Mouse (Mus musculus) adrenal gland, postnatal 10 days (tissue): ENCODE data around the gene Pmm1. TPM values are rescaled to one million over a fixed set of nuclear protein-coding genes. Genes with fewer than 3 reads are reported as not detected.
A peak's percentile ranks its signal among the peaks of the same experiment; 100 is the strongest.
"Not testable (repeated sequence)": the region's sequence is repeated elsewhere in the genome, so short reads cannot be mapped to it uniquely, and the experiment has no call there.

ENCODE experiments used
- DNase-seq: peaks from one replicate; pipeline ENCODE4 v3.0.0; 2021; ENCODE audit warnings: mixed read lengths
- long read RNA-seq, 2 experiments: library from polyadenylated mRNA; stranded (forward); transcript quantifications; one replicate each; pipeline ENCODE4 v2.0.0; 2021
- total RNA-seq, 2 experiments: library from RNA; stranded (reverse); gene quantifications; 2 replicates each; pipeline ENCODE4 v1.2.3; 2021

Gene Pmm1
- total RNA-seq = 10 to 100 TPM; 81.4 to 94.8 TPM
- long read RNA-seq, experiment 1, transcript Pmm1-201 (8 exons, 1,300 nt) = major isoform, 132 of 223 reads
- long read RNA-seq, experiment 1, partial matches to known transcripts = 13 of 223 reads
- long read RNA-seq, experiment 1, other reads (novel, unspliced or antisense) = 76 of 223 reads
- long read RNA-seq, experiment 2, transcript Pmm1-209 (9 exons, 1,291 nt) = minor isoform, 5 of 133 reads
- long read RNA-seq, experiment 2, transcript Pmm1-201 (8 exons, 1,300 nt) = major isoform, 70 of 133 reads
- long read RNA-seq, experiment 2, partial matches to known transcripts = 5 of 133 reads
- long read RNA-seq, experiment 2, other reads (novel, unspliced or antisense) = 51 of 133 reads

DNA sequence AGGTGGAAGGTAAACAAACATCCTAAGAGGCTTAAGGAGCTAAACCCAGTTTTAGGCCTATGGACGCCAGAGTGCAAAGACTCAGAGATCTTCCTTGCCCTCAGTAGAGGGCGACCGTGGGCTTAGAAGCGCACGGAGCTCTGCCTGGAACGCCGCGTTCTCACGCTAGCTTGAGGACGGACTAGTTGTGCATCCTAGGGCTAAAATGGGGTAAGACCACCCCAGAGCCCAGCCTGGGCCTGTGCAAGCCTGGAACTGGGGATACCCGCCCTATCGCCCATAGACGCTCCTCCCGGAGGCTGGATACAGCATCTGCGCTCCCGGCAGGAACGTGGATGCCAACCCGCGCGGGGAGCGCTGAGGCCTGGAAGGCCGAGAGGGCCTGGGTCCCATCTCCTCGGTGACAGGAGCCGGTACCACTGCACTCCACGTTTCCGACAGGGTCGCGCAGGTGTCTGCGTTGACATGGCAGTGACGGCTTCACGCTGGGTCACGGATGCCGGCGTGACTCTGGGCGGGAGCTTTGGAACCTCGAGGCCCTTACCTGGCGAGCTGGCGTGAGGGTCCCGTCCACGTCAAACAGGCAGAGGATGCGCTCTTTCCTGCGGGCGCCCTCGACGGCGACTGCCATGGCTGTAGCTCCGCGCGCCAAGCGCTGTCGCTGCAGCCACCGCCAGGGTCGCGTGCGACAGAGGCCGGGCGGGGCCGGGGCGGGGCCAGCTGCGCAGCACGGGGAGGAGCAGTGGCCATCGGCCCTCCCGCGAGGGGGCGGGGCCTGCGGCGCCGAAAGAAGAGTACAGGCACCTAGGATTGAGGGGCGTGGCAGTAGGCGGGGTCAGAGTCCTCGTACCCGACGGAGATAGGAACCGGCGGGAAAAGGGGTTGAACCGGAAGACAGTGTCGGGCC, at the start of gene Pmm1:
Gene Pmm1, minus strand, starts transcription at position 760 of the 907 bp plus-strand sequence.
- DNase-seq = peak; percentile 99

DNA sequence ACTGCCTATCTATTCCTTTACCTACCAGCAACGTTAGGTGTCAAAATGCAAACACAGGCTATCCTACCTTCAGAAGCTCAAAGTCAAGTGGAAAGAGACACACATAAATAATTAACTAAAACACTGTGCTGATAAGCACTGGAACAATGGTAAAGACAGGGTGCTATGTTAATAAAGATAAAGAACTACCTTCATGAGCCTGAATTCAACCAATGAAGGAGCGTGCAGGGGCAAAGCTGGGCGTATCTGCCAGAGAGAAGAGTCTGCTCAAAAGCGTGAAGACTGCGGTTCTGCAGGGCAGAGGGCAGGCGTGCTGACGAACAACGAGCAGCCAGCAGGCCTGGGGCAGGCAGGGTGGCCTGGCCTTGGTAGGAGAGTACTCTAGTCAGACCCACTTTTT, 43.5 kb upstream of the Pmm1 start:
- DNase-seq = no peak

DNA sequence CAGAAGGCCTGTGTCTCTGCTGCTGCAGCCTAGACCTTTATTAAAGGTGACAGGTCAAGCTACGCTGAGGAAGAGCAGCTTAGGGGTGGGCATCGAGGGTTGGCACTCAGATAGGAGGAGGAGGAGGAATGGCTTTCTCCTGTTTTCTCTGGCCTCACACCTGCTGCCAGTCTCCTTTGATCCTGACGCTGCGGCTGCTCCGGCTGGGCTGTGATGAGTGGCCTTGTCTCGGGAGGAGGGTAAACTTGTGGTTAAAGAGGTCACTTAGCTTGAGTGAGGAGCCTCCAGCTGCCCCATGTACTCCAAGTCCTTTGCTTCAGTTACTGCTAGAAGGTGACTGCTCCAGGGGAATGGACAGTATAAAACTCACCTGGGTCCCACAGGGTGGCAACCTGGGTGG, 33.3 kb upstream of the Pmm1 start:
- no peak for DNase-seq

DNA sequence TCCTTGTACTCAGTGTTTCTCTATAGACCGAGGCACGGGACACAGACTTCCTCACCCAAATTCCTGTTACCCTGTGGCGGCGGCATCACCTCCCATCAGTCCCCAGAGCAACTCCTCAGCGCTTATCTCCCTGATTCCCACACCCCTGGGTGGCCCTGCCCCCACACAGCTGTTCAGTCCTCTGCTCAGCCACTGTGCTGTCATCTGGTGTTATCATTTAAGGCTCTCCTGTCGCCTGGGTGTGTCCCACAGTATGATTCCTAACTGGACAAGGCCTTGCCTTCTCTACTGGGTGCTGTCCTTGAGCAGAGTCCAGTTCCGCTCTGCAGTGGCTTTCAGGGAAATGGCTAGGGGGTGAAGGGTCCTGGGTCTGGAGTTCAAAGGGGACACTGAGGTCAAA, 29.8 kb upstream of the Pmm1 start:
- DNase-seq = peak; percentile 37

DNA sequence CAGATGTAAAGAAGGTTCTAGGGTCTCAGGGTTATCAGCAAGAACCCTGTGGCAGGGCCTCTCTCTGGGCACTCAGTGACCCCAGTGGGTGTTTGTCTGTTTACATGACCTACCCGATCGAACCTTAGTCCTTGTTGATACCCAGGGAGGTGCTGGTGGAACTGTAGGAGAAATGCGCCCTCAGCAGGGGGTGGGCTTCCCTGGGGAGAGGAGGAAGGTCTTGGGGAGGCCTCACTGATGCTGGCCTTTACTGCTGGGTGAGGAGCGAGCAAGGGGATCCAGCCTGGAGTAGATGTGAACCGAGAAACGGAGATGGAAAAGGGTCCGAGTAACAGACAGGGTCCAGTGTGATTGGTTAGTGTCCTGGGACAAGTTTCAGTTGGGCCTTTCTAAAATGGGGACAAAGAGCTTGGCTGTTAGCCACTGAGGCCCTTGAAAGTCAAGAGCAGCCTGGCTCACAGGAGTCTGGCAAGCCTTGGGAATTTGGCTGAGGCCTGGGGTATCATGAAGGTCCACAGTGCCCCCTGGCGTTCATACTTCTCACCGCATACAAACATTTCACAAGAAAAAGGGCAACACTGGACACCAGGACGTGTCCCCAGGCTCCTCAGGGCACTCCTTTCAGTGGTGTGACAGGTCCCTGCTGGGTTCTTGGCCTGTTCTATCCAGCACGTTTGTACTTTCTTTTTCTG, 28.8 kb upstream of the Pmm1 start:
- peak; percentile 95 for DNase-seq

DNA sequence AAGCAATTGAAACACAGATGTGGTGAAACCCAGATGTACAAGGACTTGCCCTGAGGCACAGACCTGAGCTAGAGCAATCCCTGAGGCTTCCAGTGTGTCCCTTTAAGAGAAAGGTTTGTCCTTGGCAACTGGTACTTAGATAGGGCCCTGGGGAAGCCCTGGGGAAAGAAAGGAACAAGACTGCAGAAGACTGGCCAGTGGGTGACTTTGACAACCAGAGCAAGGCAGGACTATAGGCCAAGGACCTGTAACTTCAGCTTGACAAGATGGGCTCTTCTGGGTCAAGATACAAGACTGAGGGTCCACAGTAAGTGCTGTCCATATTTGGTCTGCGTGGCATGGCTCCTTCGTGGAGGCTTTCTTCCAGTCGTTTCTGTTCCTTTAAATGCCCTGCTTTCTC, 26.9 kb upstream of the Pmm1 start, which contains the start of gene Xrcc6:
Gene Xrcc6, plus strand, starts transcription at position 190 of the 400 bp plus-strand sequence.
- peak; percentile 67 for DNase-seq

DNA sequence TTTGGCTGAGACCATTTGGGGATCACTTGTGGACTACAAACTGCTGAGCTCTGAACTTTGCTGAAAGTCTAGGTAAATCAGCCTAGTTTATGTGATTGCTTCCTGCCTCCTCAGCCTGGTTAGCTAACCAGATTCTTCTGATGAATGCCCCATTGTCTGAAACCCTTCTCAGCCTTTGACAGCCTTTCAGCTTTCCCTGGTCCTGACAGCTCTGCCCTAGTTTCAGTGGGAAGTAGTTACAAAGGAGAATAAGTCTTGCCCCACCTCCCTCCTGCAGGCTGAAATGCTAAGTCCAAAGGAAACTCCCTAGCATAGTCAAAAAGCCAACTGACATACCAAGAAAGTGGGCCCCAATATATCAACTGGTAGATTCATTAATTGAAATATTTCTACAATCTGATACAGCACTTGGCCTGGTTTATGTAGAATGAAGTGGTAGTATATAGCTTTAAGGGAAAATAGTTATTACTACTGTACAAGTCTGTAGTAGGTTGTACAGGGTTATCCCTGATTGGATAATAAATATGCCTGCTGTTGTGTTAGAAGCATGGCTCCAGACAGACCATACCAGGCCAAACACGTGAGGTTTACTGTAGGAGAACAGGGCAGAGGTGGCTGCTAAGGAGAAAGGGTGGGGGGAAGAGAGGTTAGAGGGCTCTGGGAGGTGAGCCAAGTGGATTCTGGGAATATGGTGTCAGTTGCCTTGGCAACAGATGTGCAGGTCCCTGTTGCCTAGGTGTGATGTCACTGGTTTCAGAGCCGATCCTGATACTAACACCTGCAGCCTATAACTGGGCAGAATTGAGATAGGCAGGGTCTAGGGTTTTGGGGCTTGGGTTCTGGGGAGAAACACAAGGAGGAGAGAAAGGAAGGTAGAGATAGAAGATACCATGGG, 24.8 kb upstream of the Pmm1 start:
- DNase-seq = no peak

DNA sequence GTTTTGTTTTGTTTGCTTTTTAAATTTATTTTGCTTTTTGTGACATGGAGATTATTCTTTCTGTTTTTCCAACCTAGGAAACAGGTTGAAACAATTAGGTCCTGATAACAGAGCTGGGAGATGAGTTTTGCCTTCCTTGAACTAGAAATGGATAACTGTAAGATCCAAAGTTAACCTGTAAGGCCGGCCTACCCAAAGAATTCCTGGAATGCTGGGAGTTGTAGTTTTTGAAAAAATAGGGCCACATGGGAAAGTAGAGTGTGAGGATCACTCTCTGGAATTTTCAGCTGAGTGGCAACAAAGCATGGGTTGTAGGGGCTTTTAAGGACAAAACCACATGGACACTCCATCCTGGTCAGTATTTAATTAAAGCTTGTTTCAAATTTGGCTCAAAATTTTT, 21.4 kb upstream of the Pmm1 start:
- no peak for DNase-seq

DNA sequence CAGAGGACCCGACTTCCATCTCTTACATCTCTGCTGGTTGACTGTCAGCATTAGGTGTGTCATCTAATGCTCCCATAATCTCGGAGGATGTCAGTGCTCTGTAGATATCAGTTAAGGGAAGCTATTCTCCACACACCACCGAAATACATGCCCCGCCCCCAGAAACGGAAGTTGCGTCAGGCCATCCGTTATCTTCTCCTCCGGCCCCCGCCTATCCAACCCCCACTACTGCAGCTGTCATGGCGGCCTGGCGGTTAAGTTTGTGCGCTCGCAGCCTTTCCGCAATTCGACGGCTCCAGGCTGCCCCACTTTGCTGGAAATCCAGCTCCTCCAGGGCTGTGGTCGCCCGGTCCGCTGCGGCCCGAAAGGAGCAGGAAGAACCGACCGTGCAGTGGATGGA, 19.6 kb upstream of the Pmm1 start, which contains the start of gene 1700029P11Rik:
Gene 1700029P11Rik, plus strand, starts transcription at position 220 of the 400 bp plus-strand sequence.
- DNase-seq = no peak

DNA sequence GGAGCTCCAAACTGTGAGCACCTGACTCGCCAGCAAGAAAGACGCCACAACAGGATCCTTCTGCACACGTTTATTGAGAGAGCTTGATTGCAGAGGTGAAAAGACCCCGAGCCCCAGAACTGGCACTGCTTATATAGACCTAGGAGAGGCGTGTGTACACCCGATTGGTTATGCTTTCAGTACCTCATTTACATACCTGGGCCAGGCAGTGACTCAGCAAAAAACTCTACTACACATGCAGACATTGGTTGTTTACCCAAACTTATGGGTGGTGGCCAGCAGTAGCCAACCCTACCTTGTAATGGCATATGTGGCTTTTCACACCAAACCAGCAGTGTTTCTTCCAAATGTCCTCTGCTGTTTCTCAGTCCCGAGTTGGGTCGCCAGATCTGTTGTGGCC, 14.4 kb upstream of the Pmm1 start:
- DNase-seq = not testable (repeated sequence)

DNA sequence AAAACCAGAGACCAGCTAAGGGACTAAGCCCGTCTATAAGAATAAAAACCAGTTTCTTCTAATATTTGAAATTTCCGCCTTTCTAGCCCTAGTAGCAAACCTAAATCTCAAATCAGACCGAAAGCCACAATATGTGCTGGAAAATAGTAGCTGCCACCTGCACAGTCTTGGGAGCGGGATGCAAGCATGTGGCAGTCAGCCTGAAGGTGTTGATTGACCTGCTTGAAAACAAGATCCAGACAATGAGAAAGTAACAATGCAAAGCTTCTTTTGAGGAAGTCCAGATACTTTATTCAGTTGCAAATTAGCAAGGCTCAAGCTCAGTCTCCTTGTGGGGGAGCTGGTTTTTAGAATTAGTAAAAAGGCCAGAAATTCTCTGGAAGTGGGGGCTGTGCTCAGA, 9.8 kb upstream of the Pmm1 start:
- DNase-seq = not testable (repeated sequence)

DNA sequence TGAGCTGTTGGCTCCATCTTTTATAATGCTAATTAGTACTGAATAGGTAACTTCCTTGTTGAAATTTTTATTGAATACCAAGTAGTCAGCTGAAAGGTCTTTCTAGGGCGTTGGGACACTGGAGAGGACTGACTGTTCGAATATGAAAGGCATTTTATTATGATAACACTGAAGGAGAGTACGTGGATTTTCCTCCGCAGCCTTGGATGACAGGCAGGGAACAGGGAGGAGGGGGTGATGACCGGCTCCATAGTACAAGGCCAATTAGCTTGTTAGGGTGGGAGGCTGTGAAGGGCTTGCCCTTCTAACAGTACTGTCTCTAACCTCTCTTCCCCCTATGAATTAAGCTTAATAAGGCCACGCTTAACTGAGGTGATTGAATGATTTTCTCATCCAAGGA, 8.9 kb upstream of the Pmm1 start:
- not testable (repeated sequence) for DNase-seq

DNA sequence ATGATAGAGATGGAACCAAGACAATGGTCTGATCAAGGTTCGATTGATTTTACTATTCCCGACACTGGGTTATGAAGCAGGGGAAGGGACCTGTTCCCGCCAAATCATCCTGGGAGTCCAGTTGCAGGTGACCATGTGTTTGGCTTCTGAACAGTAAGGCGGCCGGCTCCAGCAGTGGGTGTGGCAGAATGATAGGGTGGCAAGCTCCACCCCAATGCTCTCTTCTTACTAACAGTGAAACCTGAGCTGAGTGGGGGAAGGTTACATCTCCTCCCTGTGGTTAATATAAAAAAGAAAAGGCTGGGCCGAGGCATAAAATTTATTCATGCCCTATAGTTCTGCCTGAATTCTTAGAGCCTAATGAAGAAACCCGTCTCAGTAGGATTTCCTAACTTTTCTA, 8.4 kb upstream of the Pmm1 start:
- DNase-seq = no peak

DNA sequence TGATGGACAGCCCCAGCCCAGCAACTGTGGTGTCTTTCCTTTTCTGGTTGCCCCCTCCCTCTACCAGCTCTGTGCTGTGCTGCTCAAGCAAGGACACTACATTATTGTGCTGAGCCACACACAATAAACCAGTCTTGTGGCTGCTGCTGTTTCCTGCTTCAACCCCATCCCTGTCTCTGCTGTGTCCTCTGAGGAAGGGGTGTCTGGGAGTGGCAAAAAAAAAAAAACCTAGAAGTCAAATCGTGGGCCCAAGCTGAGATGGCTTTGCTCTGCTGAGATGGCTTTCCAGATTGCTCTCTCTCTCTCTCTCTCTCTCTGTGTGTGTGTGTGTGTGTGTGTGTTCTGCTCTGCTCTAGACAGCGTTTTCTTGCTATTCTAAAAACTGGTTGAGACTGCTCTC, 7.7 kb upstream of the Pmm1 start:
- no peak for DNase-seq

DNA sequence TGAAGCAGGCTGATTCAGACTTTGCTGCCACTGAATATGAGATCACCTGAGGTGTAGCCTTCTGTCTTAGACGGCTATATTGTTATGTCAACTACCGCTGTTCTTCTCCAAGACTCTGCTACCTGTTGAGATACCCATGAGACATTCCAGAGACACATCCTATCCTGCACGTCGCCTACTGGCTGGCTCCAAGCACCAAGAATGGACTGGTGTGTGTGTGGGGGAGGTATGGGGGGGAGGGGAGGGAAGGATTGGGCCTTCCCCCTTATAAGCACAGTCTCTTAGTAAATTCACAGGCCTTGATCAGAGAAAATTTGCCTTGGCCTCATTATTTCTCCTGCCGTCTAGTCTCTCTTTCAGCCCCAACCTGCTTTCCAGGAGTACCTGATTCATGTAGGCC, 7.1 kb upstream of the Pmm1 start:
- no peak for DNase-seq

DNA sequence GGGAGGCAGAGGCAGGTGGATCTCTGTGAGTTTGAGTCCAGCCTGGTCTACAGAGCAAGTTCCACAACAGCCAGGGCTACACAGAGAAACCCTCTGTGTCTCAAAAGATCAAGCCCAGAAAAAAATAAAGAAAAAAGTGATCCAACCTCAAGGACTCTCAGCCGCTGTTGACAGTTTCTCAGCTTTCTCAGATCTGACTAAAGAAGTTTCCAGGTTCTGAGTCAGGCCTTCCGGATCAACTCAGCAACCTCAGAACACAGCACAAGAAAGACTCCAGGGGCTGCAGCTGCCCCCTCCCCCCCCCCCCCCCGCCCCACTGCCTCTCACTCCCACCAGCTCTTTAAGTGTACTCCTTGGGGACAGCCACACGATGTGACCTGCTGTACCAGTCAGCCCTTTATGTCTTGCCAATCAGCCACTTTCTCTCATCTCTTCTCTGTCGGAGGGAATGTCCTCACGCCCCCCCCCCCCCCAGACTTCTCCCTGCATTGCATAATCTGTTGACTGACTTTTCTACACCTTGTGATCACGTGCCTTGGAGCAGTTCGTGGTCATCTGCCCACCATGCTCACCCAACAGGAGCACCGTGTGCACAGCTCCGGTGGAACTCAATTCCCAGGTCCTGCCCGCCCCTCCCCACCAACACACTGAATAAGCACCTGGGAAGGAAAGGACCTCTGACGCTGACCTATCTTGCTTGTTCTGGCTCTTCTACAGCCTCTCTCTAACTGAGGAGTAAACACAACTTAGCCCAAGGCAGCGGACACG, 5.5 kb upstream of the Pmm1 start:
- no peak for DNase-seq

DNA sequence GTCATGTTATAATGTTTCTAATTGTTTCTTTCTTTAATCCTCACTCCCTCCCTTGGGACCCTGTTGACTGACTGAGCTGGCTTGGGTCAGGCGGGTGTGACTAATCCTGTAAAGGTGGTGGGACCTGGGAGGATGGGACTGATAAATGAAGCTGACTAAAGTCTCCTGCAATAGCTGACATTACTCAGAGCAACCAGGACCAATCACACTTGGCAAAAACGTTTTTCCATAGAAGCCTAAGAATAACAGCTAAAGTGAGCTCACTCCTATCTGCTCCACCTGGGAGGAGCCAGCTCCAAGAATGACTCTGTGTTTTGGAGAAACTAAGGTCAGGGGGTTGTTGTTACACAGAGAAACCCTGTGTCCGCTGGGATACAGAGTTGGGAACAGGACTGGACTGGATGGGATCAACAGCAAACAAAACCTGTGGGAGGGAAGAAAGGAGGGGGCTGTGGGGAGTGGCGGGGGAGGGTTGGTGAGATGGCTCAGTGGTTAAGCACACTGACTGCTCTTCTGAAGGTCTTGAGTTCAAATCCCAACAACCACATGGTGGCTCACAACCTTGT, 4.3 kb upstream of the Pmm1 start:
- DNase-seq = no peak

DNA sequence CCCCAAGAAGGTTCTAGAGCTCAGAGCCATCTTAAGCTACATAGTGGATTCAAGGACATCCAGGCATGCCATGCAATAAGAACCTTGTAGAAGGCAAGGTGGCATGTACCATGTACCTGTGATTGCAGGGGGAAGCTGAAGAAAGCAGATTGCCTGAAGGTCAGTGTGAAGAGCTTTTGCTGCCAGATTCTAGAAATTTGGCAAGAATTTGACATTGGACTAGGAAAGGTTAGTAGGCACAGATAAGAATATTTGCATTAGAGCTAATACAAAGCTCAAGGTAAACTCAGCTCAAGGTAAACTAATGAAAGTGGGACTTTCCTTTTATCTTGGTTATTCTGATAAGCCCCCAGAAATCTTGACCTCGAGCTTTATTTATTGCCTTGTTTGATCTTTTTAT, 3.5 kb upstream of the Pmm1 start:
- no peak for DNase-seq

DNA sequence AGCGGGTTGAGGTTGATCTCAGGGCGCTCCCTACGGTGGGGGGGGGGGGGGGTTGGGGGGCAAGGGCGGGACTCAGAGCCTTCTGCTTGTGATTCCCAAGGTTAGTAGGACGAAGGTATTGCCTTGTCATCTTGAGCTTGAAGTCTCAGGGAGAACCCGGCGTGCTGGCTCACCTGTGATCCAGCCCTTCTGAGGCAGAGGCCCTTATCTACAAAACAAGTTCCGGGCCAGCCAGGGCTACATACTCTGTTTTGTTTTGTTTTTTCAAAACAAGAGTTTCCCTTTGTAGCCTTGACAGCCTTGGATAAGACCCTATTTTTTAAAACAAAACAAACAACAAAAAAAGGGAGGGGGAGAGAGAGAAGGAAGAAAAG, 335 bp upstream of the Pmm1 start:
- no peak for DNase-seq

DNA sequence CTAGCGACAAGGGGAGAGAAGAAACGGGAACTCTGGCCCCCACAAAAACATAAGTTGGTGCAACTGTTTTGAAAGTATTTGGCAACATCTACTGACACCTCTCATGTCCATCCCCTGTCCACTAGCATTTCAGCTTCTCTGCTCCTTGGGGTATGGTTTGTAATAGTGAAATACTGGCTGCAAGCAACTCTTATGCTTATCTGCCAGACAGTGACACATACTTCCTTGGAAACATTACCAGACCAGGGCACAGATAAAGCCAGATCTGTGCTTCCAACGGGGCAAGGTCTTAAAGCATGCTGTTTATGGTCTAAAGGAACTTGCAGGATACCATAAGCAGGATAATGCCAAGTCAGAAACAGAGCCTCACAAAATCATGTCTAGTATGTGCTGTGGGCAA, 1.8 kb downstream of the Pmm1 start:
- DNase-seq = no peak

DNA sequence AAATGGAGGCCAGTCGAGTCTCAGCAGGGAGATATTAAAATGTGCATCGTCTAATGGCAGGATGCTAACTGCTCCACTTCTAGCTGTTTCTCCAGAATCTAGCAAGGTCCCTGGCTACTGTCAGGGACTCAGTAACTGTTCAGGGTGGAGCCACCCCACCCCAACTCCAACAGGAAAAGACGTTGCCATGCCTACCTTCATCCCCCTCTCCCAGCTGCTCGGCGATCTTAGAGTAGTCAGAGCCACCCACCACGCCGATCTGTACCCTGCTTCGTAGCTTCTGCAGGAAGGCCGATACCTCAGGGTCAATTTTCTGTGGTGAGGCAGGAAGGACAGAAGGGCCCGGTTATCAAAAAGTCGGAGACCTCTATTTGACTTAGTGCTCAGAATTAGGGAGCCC, 3.1 kb downstream of the Pmm1 start:
- no peak for DNase-seq
